Mouse (Mus musculus): ENCODE results near the gene Oscp1. TPM values are rescaled to one million over a fixed set of nuclear protein-coding genes. Genes with fewer than 3 reads are reported as not detected.

The Oscp1 gene
- 0.35 and 0.46 TPM in 2 replicates for polyA plus RNA-seq (2012; rRNA removed)

DNA sequence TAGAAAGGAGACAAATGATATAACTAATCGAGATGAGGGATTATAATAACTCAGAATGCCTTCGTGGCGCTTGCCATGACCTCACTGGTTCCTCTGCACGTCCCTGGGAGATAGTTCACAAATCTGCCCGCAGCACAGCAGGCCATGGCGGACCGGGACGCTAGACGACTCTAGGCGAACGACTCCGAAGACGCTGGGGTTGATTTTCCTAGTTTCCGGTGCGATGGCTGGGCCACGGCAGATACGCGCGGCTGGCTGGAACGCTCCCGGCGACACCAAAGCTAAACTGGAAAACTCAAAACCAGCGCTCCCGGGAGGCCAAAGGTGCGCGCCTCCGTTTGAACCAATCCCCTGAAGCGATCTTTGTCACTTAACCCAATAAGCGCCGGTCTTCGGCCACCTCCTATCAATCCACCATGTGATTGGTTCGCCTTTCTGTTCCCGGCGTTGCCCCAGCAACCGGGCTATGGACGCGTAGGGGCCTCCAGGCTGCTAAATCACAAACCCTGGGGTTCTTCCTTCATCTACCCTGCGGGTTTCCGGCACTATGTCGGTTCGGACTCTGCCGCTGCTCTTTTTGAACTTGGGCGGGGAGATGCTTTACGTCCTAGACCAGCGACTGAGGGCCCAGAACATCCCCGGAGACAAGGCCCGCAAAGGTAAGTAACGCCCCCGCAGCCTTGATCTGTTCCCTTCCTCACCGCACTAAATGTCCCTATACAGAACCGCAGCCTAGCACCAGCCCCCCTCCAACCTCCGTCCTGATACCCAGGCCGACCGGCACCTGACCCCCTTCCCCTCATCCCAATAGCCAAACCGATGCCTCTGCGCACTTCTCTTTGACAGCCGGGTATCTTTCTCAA, at the start of gene Oscp1:
Gene Oscp1, plus strand, starts transcription at position 432 of the 863 bp plus-strand sequence.
- H3K27me3 ChIP-seq (ENCODE audit: control insufficient read depth, insufficient read depth, low read length), result no peaks in the 10 kb centered on the region
- WGBS, result 1% methylated on average over 57 of the region's 57 CpGs
- peak within 1 kb of the TSS; percentile 92 for H3K4me3 ChIP-seq (ENCODE audit: extremely low read depth, insufficient read depth, insufficient read length)
- H3K4me1 ChIP-seq (ENCODE audit: control insufficient read depth, insufficient read depth, insufficient read length), result peaks cover 11% of the 10 kb centered on the region; the same call in 1 of the 2 replicates
- TF ChIP-seq CTCF (IDR thresholded peaks at IDR 0.05; ENCODE audit: extremely low read depth, insufficient read depth, insufficient read length, insufficient replicate concordance), result no peak
- no peak for TF ChIP-seq POLR2A (IDR thresholded peaks at IDR 0.05; ENCODE audit: low read depth, low read length)
- DNase-seq (ENCODE audit: low read depth in 1 of 2, low spot score in 2 of 2), result peak; percentile 80 to 86
- peaks cover 9% of the 10 kb centered on the region for H3K36me3 ChIP-seq (ENCODE audit: control insufficient read depth, insufficient read depth, low read length)
- no peak within 1 kb of the TSS for H3K27ac ChIP-seq (ENCODE audit: insufficient read depth, low read length)

DNA sequence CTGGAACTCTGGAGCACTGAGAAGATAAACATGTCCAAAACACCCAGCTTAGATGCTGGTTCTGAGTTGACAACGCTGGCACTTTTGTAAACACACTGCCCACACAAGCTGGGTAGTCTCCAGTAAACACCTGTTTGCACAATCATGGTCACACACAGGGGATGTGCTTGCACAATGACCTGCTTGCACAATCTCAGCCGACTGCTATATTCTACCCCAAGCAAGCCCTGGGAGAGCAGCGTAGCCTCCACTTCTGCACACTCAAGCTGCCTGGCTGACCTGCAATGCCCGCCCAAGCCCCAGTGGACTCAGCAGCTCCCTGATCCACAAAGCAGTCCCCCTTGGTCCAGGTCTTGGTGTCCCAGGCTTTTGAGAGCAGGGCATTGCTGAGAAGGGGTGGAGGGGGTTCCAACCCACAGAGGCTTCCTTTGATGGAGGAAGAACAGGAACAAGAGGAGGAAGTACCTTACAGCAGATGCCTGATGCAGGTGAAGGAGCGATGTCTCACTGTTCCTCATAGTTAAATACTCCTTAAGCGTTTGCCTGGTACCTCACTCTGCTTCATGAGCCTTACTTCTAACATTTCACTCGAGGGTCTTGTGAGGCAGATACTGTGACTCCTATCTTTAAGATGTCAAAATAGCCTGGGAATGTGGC, 40.6 kb upstream of the Oscp1 start:
- DNase-seq (ENCODE audit: low read depth in 1 of 2, low spot score in 2 of 2), result no peak
- Histone ChIP-seq H3K36me3 (ENCODE audit: control insufficient read depth, insufficient read depth, low read length) (no peaks in the 10 kb centered on the region), H3K4me1 (ENCODE audit: control insufficient read depth, insufficient read depth, insufficient read length) (no peaks in the 10 kb centered on the region; the same call in 1 of the 2 replicates), H3K4me3 (ENCODE audit: extremely low read depth, insufficient read depth, insufficient read length) (no peak overlapping the region), H3K27ac (ENCODE audit: insufficient read depth, low read length) (no peak overlapping the region), H3K27me3 (ENCODE audit: control insufficient read depth, insufficient read depth, low read length) (no peaks in the 10 kb centered on the region)
- WGBS, result 82% methylated on average over 7 of the region's 7 CpGs
- TF ChIP-seq CTCF (IDR thresholded peaks at IDR 0.05; ENCODE audit: extremely low read depth, insufficient read depth, insufficient read length, insufficient replicate concordance) (no peak), POLR2A (IDR thresholded peaks at IDR 0.05; ENCODE audit: low read depth, low read length) (no peak)

- Histone ChIP-seq H3K4me3 (ENCODE audit: extremely low read depth, insufficient read depth, insufficient read length) (no peak overlapping the region), H3K27ac (ENCODE audit: insufficient read depth, low read length) (peak overlapping the region; percentile 61)
- DNase-seq (ENCODE audit: low read depth in 1 of 2, low spot score in 2 of 2), result peak; percentile 12 to 61
These were observed 39.3 kb upstream of the Oscp1 start for GRCm38 (mm10) chr4:126018966-126019538.

GRCm38 (mm10) chr4:126024303-126024900, 34.0 kb upstream of the Oscp1 start, which contains the start of gene Csf3r:
Gene Csf3r, plus strand, starts transcription at chr4:126024550.
- Histone ChIP-seq H3K27ac (ENCODE audit: insufficient read depth, low read length) (peak within 1 kb of the TSS; percentile 25; the same call in 1 of the 2 replicates), H3K4me3 (ENCODE audit: extremely low read depth, insufficient read depth, insufficient read length) (peak within 1 kb of the TSS; percentile 23; the same call in 1 of the 2 replicates)

More at GRCm38 (mm10) chr4:126018966-126019538, 39.3 kb upstream of the Oscp1 start:
- H3K27me3 ChIP-seq (ENCODE audit: control insufficient read depth, insufficient read depth, low read length), result no peaks in the 10 kb centered on the region
- no peak for TF ChIP-seq POLR2A (IDR thresholded peaks at IDR 0.05; ENCODE audit: low read depth, low read length)
- TF ChIP-seq CTCF (IDR thresholded peaks at IDR 0.05; ENCODE audit: extremely low read depth, insufficient read depth, insufficient read length, insufficient replicate concordance), result no peak
- no peaks in the 10 kb centered on the region for H3K36me3 ChIP-seq (ENCODE audit: control insufficient read depth, insufficient read depth, low read length)
- WGBS, result 69% methylated on average over 11 of the region's 11 CpGs
- H3K4me1 ChIP-seq (ENCODE audit: control insufficient read depth, insufficient read depth, insufficient read length), result no peaks in the 10 kb centered on the region; the same call in none of the 2 replicates

DNA sequence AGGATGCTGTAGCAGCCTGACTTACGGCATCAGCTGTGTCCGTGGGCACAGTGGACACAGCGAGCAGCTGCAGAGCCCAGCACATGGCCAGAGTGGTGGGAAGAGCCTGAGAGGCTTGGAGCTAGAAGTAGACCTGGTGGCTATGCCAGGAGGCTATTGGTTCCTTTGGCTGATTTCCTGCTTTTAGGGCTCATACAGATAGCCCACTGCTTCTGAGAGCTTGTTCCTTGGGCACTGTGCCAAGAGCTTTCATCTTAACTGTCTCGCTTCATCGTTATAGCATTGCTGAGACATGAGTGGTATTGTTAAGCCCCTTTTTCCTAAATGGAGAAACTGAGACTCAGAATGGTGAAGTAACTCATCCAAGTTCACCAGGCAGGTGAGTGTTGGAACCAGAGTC, 32.6 kb upstream of the Oscp1 start:
- TF ChIP-seq POLR2A (IDR thresholded peaks at IDR 0.05; ENCODE audit: low read depth, low read length), result no peak
- no peak for TF ChIP-seq CTCF (IDR thresholded peaks at IDR 0.05; ENCODE audit: extremely low read depth, insufficient read depth, insufficient read length, insufficient replicate concordance)
- WGBS, result 59% methylated on average over 5 of the region's 5 CpGs
- no peak for DNase-seq (ENCODE audit: low read depth in 1 of 2, low spot score in 2 of 2)
- Histone ChIP-seq H3K4me3 (ENCODE audit: extremely low read depth, insufficient read depth, insufficient read length) (no peak overlapping the region), H3K27me3 (ENCODE audit: control insufficient read depth, insufficient read depth, low read length) (no peaks in the 10 kb centered on the region), H3K27ac (ENCODE audit: insufficient read depth, low read length) (no peak overlapping the region), H3K4me1 (ENCODE audit: control insufficient read depth, insufficient read depth, insufficient read length) (no peaks in the 10 kb centered on the region; the same call in 1 of the 2 replicates), H3K36me3 (ENCODE audit: control insufficient read depth, insufficient read depth, low read length) (no peaks in the 10 kb centered on the region)

More at GRCm38 (mm10) chr4:126024303-126024900, 34.0 kb upstream of the Oscp1 start, which contains the start of gene Csf3r:
- WGBS, result 11% methylated on average over 16 of the region's 16 CpGs
- no peak for DNase-seq (ENCODE audit: low read depth in 1 of 2, low spot score in 2 of 2)
- Histone ChIP-seq H3K4me1 (ENCODE audit: control insufficient read depth, insufficient read depth, insufficient read length) (no peaks in the 10 kb centered on the region; the same call in none of the 2 replicates), H3K27me3 (ENCODE audit: control insufficient read depth, insufficient read depth, low read length) (no peaks in the 10 kb centered on the region), H3K36me3 (ENCODE audit: control insufficient read depth, insufficient read depth, low read length) (no peaks in the 10 kb centered on the region)
- TF ChIP-seq POLR2A (IDR thresholded peaks at IDR 0.05; ENCODE audit: low read depth, low read length) (no peak), CTCF (IDR thresholded peaks at IDR 0.05; ENCODE audit: extremely low read depth, insufficient read depth, insufficient read length, insufficient replicate concordance) (no peak)

DNA sequence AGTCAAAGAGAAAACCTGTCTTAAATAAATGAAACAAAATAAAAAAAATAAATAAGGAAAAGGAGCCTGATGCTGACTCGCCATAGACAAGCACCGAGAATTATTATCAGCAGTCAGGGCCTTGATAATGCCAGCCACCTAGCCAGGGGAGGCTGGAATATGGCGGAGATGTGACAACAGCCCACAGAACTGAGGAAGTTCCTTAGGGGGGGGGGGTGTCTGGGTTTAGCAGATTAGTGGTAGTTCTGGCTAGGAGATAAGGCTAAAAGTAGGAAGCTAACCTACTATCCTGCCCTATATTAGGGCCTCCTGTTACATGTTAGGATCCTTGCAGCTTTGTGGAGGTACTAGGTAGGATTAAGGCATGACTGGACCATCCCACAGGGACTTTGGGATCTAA, 30.4 kb upstream of the Oscp1 start:
- 79% methylated on average over 3 of the region's 3 CpGs for WGBS
- Histone ChIP-seq H3K4me1 (ENCODE audit: control insufficient read depth, insufficient read depth, insufficient read length) (no peaks in the 10 kb centered on the region; the same call in 1 of the 2 replicates), H3K27ac (ENCODE audit: insufficient read depth, low read length) (no peak overlapping the region), H3K4me3 (ENCODE audit: extremely low read depth, insufficient read depth, insufficient read length) (no peak overlapping the region), H3K27me3 (ENCODE audit: control insufficient read depth, insufficient read depth, low read length) (no peaks in the 10 kb centered on the region), H3K36me3 (ENCODE audit: control insufficient read depth, insufficient read depth, low read length) (no peaks in the 10 kb centered on the region)
- DNase-seq (ENCODE audit: low read depth in 1 of 2, low spot score in 2 of 2), result no peak
- TF ChIP-seq CTCF (IDR thresholded peaks at IDR 0.05; ENCODE audit: extremely low read depth, insufficient read depth, insufficient read length, insufficient replicate concordance) (no peak), POLR2A (IDR thresholded peaks at IDR 0.05; ENCODE audit: low read depth, low read length) (no peak)
